Mouse (Mus musculus) liver, postnatal 0 days (tissue): ENCODE measurements at regions not wholly inside any gene's neighbourhood (a gene's known extent, or its start where the extent isn't known, plus 50 kb on each side); places are given as distances from the start of the nearest gene placed in this dataset.

Experiments
- CTCF ChIP-seq: sonication (generic); IDR thresholded peaks from 2 replicates; pipeline ENCODE4 v1.5.1; 2016; ENCODE audit warnings: antibody characterized with exemption, low read depth
- EP300 ChIP-seq: IDR thresholded peaks from 2 replicates; pipeline ENCODE4 v1.6.1; 2016; ENCODE audit warnings: antibody characterized with exemption, low read depth, mild to moderate bottlenecking

DNA sequence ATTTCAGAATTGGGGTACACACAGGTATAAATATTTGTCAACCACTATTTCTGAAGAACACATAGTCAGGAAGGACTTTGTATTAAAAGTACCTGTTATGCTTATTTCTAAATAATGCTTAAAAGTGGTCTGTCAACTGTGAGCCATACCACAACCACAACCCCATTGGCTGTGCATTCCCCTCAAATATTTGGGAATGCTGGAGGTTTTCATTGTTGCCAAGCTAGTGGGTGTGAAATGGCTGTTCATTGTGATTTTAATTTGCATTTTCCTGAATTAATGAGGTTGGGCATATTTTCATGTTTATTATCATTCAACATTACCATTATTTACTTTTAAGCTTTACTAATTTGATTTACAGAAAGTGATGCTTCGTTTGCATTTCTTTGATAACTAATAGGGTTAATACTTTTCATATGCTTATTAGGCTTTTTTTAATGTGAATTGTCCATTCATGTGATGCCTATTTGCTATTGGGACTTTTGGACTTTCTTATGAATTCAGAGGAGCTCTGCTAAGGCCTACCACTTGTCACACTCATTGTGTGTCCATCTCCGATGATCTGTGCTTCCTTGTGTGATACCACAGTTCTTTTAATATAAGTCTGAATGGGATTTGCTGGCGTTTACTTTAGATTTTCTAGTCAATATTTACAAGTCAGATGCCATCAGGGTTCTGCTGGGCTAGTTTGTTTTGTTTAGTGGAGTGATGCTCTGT lies 297.5 kb upstream of the Plxna2 start:
- TF ChIP-seq CTCF (no peak), EP300 (no peak)
